Mouse (Mus musculus) lung, postnatal 0 days (tissue): ENCODE measurements around the gene Mthfr. TPM values are rescaled to one million over a fixed set of nuclear protein-coding genes. Genes with fewer than 3 reads are reported as not detected.

ENCODE experiments used
- ATAC-seq: fragments of 200-750 bp; cut with Nextera tagmentation; 2 replicates; pipeline ENCODE4 v1.8.0; 2017; ENCODE audit warnings: moderate library complexity
- DNase-seq: peaks from one replicate; pipeline ENCODE4 v3.0.0-alpha.2; 2016; ENCODE audit warnings: low spot score
- H3K27ac ChIP-seq: fragments of 300-500 bp; sonication (generic); 2 replicates; pipeline ENCODE4 v1.5.1; 2014; ENCODE audit warnings: antibody characterized with exemption, mild to moderate bottlenecking, low read length, mixed read lengths
- H3K27me3 ChIP-seq: fragments of 300-500 bp; sonication (generic); replicated peaks from 2 replicates; pipeline ENCODE4 v1.6.1; 2014; ENCODE audit warnings: low read length, mixed read lengths; ENCODE audit not compliant: insufficient read depth
- H3K36me3 ChIP-seq: fragments of 300-500 bp; sonication (generic); 2 replicates; pipeline ENCODE4 v1.6.1; 2014; ENCODE audit warnings: low read length, mixed read lengths; ENCODE audit not compliant: insufficient read depth
- H3K4me1 ChIP-seq: fragments of 300-500 bp; sonication (generic); 2 replicates; pipeline ENCODE4 v1.6.1; 2014; ENCODE audit warnings: antibody characterized with exemption, low read depth, low read length, mixed read lengths; ENCODE audit not compliant: insufficient read depth
- H3K4me2 ChIP-seq: fragments of 300-500 bp; sonication (generic); replicated peaks from 2 replicates; pipeline ENCODE4 v1.6.1; 2014; ENCODE audit warnings: low read depth, mild to moderate bottlenecking, low read length, moderate library complexity, mixed read lengths
- H3K4me3 ChIP-seq: fragments of 300-500 bp; sonication (generic); 2 replicates; pipeline ENCODE4 v1.5.1; 2014; ENCODE audit warnings: low read depth, low read length
- H3K9ac ChIP-seq: fragments of 300-500 bp; sonication (generic); replicated peaks from 2 replicates; pipeline ENCODE4 v1.6.1; 2014; ENCODE audit warnings: low read depth, mild to moderate bottlenecking
- H3K9me3 ChIP-seq: fragments of 300-500 bp; sonication (generic); 2 replicates; pipeline ENCODE4 v1.6.1; 2016; ENCODE audit warnings: low read length, mixed read lengths
- CTCF ChIP-seq: IDR thresholded peaks from 2 replicates; pipeline ENCODE4 v1.5.1; 2016; ENCODE audit warnings: antibody characterized with exemption, mild to moderate bottlenecking
- EP300 ChIP-seq: IDR thresholded peaks from 2 replicates; pipeline ENCODE4 v1.6.1; 2016; ENCODE audit warnings: antibody characterized with exemption, mild to moderate bottlenecking, control low read depth
- WGBS: fragments of 180-500 bp; shearing (Covaris S2); extraction: QIAGEN DNeasy Blood & Tissue Kit; methylation state at CpG from one replicate; pipeline ENCODE4 v1.1.7; 2014; 5-methylcytosine and 5-hydroxymethylcytosine counted together
- polyA plus RNA-seq: library from polyadenylated mRNA; unstranded; fragments of >200 nt; fragmentation: Nextera tagmentation; extraction: Ambion mirVana; gene quantifications from 2 replicates; pipeline ENCODE4 v1.2.1, GENCODE M21; 2015

The Mthfr gene
- polyA plus RNA-seq, 1 experiment from 2014 or later, result 14.0 TPM

- Histone ChIP-seq H3K9ac (no peak overlapping the region), H3K9me3 (no peaks in the 10 kb centered on the region), H3K36me3 (peaks cover 5% of the 10 kb centered on the region; the same call in 1 of the 2 replicates), H3K4me1 (peaks cover 16% of the 10 kb centered on the region), H3K27ac (no peak overlapping the region), H3K4me2 (no peak overlapping the region), H3K27me3 (no peaks in the 10 kb centered on the region), H3K4me3 (no peak overlapping the region)
- 44% methylated on average over 10 of the region's 10 CpGs for WGBS
- ATAC-seq (peak; percentile 3; the same call in 1 of the 2 replicates), DNase-seq (no peak)
- TF ChIP-seq CTCF (no peak), EP300 (0 out of 2 replicates have a peak, but pooled peaks have one; percentile 21)
These were observed 46.4 kb downstream of the Mthfr start for GRCm38 (mm10) chr4:148085131-148085906.

DNA sequence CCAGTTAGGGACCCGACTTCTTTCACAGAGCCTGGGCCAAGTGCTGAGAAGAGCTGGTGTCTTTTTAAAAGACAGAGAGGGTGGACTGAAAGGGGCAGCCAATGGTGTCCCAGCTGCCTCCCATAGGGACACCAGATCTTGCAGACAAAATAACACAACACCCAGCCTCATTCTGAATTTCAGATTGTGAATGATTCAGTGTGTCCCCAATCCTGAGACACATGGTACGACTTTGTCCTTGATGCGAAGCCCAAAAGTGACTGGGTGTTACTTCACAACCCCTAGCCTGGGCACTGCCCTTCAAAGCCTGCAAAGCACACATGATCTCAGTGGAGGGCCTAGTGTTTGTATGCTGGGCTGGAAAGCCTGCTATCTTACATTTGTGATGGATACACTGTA, 47.0 kb downstream of the Mthfr start:
- no peak overlapping the region for H3K4me2 ChIP-seq
- no peak overlapping the region for H3K27ac ChIP-seq
- WGBS, result 69% methylated on average over 3 of the region's 3 CpGs
- H3K36me3 ChIP-seq, result peaks cover 5% of the 10 kb centered on the region; the same call in 1 of the 2 replicates
- no peaks in the 10 kb centered on the region for H3K27me3 ChIP-seq
- H3K9ac ChIP-seq, result no peak overlapping the region
- H3K9me3 ChIP-seq, result no peaks in the 10 kb centered on the region
- ATAC-seq (no peak), DNase-seq (no peak)
- no peak overlapping the region for H3K4me3 ChIP-seq
- TF ChIP-seq EP300, result no peak
- no peak for TF ChIP-seq CTCF
- peaks cover 16% of the 10 kb centered on the region for H3K4me1 ChIP-seq

DNA sequence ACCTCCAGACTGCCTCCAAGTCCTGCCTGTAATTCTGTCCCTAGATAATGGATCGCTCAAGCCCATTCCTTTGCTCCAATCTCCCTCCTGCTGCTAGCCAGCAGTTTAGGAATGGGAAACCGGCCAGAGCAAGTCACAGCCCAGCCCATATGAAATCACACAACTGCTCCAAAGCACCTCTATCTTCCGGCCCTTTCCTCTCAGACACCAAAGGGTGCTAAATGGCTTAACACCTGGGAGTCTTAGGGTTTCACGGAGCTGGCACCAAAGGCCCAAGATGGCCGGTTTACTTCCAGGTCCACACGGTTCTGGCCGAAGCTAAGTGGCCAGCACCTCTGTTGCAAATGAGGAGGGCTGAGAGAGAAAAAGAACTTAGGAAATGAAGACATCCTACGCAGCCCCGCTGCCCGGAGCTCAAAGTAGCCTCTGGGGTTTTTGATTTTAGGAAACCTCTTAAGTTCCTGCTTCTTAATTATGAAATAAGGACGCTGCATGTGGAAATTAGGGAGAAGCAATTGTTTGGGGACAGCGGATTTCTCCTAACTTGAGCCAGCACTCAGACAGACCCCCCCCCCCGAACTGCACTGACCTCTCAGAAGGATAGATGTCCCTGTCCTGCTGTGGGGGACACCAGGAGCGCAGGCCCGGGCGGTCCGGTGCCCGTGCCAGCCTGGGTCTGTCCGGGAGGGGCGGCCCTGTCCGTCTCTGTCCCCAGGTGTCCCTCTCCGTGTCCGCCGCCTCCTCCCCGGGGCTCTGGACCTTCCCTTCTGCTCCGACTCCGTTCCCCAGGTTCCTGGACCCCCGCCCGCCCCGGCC, 48.4 kb downstream of the Mthfr start:
- Histone ChIP-seq H3K9me3 (no peaks in the 10 kb centered on the region), H3K4me2 (peak overlapping the region; percentile 83), H3K4me1 (peaks cover 16% of the 10 kb centered on the region), H3K9ac (peak overlapping the region; percentile 70), H3K4me3 (peak overlapping the region; percentile 76), H3K27me3 (no peaks in the 10 kb centered on the region), H3K27ac (peak overlapping the region; percentile 78), H3K36me3 (no peaks in the 10 kb centered on the region)
- ATAC-seq, result peak; percentile 34
- DNase-seq, result peak; percentile 46
- WGBS, result 3% methylated on average over 28 of the region's 30 CpGs
- no peak for TF ChIP-seq EP300
- no peak for TF ChIP-seq CTCF

GRCm38 (mm10) chr4:148087907-148088527, 49.1 kb downstream of the Mthfr start, which contains the start of gene Agtrap:
Agtrap (minus strand) TSS chr4:148088031.
- Histone ChIP-seq H3K9me3 (no peaks in the 10 kb centered on the region), H3K4me1 (peaks cover 16% of the 10 kb centered on the region), H3K27ac (peak within 1 kb of the TSS; percentile 78), H3K4me2 (peak within 1 kb of the TSS; percentile 83), H3K36me3 (no peaks in the 10 kb centered on the region), H3K27me3 (no peaks in the 10 kb centered on the region), H3K4me3 (peak within 1 kb of the TSS; percentile 76), H3K9ac (peak within 1 kb of the TSS; percentile 70)
- peak; percentile 97 for DNase-seq
- ATAC-seq, result peak; percentile 91
- WGBS, result 6% methylated on average over 34 of the region's 34 CpGs
- TF ChIP-seq EP300, result no peak
- no peak for TF ChIP-seq CTCF

- H3K27me3 ChIP-seq, result no peaks in the 10 kb centered on the region
- H3K4me2 ChIP-seq, result no peak overlapping the region
- H3K9me3 ChIP-seq, result no peaks in the 10 kb centered on the region
- H3K9ac ChIP-seq, result no peak overlapping the region
- peaks cover 7% of the 10 kb centered on the region; the same call in 1 of the 2 replicates for H3K4me1 ChIP-seq
- no peak for DNase-seq
- 72% methylated on average over 4 of the region's 4 CpGs for WGBS
- H3K4me3 ChIP-seq, result no peak overlapping the region
- H3K36me3 ChIP-seq, result no peaks in the 10 kb centered on the region
- H3K27ac ChIP-seq, result no peak overlapping the region
- no peak for ATAC-seq
- no peak for TF ChIP-seq EP300
- TF ChIP-seq CTCF, result no peak
These were observed 50.3 kb downstream of the Mthfr start for GRCm38 (mm10) chr4:148089166-148089565.

DNA sequence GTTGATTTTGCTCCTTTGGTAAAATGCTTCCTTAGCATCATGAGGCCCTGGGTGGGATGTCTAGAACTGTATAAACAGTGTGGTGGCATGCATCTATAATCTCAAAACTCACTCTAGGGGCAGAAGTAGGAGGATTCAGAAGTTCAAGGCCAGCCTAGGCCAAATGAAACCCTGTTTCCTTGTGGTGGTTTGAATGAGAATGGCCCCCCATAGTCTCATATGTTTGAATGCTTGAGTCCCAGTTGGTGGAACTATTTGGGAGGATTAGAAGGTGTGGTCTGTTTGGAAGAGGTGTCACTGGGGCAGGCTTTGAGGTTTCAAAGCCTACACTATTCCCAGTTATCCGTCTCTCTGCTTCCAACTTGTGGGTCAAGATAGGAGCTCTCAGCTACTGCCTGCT, 52.3 kb downstream of the Mthfr start:
- 90% methylated on average over 1 of the region's 1 CpGs for WGBS
- no peak overlapping the region for H3K4me2 ChIP-seq
- H3K4me1 ChIP-seq, result peaks cover 6% of the 10 kb centered on the region; the same call in 1 of the 2 replicates
- H3K27me3 ChIP-seq, result no peaks in the 10 kb centered on the region
- H3K36me3 ChIP-seq, result no peaks in the 10 kb centered on the region
- DNase-seq, result no peak
- H3K9ac ChIP-seq, result no peak overlapping the region
- H3K27ac ChIP-seq, result no peak overlapping the region
- H3K4me3 ChIP-seq, result no peak overlapping the region
- TF ChIP-seq EP300 (no peak), CTCF (no peak)
- no peak for ATAC-seq
- H3K9me3 ChIP-seq, result no peaks in the 10 kb centered on the region
